Mouse (Mus musculus): ENCODE data around the gene Tcte1.

Tcte1 gene

DNA sequence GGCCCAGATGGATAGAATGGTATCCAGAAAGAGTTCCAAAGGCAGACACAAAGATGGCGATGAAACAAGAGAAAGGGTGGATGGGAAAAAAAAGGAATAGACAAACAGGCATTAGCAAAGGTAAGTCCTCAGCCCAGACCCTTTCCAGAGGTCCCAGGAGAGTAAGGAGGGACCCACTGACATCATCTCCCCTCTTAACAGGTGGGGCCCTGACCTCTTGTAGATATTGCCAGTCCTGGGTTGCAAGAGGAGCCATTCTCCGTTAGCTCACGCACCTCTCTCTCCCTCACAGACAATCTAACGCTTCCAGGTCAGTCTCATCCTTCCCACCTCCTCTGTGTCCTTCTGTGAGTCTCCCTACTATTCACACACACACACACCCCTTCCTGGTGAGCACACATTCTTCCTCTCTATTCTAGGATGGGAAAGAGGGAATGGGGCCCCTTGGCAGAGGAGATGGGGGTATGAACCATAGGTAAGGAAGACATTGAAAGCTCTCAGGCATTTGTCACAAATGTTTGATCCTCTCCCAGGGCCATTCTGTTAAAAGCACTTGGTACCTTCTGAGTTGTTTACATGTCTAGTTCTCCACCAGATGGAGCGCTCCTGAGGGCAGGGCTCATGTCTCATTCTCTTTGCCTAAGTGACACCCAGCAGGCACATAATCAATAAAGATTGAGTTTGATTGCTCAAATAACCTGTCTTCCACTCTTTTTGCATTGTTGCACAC lies 24.4 kb downstream of the Tcte1 start:
- 57% methylated on average over 5 of the region's 5 CpGs for WGBS

GRCm38 (mm10) chr17:45548541-45549512 lies 25.6 kb downstream of the Tcte1 start:
- WGBS: 3% methylated on average over 66 of the region's 68 CpGs

DNA sequence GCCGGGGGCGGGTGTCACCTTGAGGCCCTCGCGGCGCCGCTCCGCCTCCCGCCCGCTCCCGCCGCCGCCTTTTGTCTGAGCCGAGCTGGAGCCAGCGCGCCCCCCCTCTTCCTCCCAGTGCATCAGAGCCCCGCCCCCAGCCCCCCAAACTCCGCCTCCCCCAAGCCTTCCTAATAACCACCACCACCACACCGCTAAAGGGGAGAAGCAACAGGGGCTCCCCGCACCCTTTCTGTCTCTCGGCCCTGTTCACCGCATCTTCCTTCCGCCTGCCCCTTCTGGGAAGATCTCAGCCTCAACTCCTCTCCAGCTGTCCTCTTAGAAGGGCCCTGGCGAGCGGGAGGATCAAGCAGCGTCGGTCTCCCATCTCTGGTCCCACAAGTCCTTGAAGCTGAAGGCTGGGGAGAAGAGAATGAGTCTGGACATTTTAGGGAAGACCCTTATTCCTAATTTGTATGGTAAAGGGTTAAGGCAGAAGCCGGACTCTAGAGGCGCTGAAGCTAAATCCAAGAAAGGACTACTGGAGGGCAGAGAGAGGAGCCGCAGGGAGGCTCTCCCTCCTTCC lies 26.5 kb downstream of the Tcte1 start, which contains the start of gene Tmem151b:
Gene Tmem151b, minus strand, starts transcription at position 61 of the 565 bp plus-strand sequence.
- WGBS: under 1% methylated on average over 15 of the region's 29 CpGs

DNA sequence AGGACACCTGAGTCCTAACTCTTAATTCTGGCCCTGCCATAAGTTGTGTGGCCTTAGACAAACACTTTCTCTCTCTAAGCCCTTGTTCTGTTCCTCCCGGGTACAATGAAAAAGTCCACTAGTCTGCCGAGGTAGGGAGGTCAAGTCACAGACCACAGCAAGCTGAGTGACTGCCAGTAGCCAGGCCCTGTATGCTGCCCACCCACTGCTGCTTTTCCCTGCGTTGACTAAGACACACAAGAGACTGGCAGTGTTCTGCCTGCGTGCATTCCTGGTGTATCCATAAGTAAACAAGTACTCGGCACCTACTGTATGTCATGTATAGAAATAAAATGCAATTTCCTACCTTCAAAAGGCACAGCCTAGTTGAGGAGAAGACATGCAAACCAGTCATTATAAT lies 27.0 kb downstream of the Tcte1 start:
- 19% methylated on average over 5 of the region's 5 CpGs for WGBS

- WGBS: 67% methylated on average over 7 of the region's 7 CpGs
Measured at GRCm38 (mm10) chr17:45551249-45551796, 28.1 kb downstream of the Tcte1 start.

DNA sequence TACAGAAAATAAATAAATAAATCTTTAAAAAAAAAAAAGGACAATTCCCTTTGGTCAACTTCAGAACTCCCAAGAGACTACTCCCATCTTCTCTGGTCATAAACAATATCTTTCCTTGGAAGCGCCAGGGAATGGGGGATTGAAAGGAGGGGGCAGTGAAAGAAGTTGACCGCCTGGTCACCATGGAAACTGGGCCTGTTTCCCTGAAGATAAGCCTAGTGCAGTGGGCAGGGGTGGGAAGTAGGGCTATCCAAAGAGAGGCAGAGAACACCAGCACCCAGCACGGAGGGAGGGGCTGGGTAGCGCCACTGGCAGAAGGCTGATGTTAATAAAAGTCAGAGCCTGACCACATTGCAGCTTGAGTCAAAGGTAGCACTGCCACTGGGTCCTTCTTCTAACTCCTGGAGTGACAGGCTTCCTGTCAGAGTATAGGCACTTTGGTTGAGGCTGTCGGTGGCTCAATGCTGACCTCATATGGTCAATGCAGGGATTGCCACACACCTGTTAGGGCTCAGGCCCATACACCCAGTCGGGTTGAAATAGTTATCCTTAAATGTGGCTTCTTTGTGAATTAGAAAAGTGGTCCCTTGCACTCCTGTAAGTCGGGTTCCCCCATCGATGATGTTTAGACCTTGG lies 28.7 kb downstream of the Tcte1 start:
- 3% methylated on average over 8 of the region's 8 CpGs for WGBS

DNA sequence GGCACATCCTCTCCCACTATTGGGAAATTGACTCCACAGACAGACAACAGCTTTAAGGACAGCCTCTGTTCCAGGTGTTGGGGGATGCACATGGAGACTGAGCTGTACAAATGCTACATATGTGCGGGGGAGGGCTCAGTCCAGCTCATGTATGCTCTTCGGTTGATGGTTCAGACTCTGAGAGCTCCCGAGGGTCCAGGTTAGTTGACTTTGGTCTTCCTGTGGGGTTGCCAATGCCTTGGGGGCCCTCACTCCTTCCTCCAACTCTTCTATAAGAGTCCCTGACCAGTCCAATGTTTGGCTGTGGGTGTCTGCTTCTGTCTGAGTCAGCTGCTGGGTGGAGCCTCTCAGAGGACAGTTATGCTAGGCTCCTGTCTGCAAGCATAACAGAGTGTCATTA lies 29.8 kb downstream of the Tcte1 start:
- WGBS: 72% methylated on average over 3 of the region's 3 CpGs

DNA sequence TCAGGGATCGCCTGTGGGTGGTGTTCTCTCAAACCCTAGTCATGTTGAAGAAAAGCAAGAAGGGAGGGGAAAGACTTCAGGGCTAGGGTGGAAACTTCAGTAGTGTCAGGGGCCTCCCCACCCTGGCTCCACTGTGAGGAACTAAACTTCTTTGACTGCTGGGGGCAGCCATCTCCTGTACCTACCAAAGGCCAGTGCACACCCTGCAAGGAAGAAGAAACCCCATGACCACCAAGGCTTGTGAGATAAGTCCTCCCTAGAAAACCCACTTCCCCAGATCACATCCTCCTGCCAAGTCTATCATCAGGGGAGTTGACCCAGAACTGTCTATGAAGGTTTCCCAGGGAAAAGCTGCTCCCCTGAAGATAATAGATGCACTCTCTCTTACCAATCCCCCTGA lies 31.2 kb downstream of the Tcte1 start:
- 59% methylated on average over 1 of the region's 1 CpGs for WGBS

- WGBS: under 1% methylated on average over 45 of the region's 45 CpGs
Measured at GRCm38 (mm10) chr17:45555452-45556106, 32.3 kb downstream of the Tcte1 start, which contains the start of gene Nfkbie. TSS of gene Nfkbie (plus strand) at chr17:45555703.

DNA sequence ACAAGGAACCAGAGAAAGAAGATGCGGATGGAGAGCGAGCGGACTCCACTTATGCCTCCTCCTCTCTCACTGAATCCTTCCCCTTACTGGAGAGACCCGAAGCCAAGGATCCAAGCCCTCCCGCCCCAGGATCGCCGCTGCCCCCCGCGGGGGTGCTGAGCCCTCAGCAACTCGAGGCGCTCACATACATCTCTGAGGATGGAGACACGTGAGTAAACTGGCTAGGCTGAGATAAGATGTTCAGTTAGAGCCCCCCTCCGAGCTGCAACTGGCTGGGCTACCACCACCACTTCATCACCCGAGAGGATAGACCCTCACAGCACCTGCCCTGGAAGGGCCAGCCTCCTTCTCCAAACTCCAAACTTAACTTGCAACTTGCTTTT lies 32.9 kb downstream of the Tcte1 start:
- WGBS: 4% methylated on average over 14 of the region's 14 CpGs

DNA sequence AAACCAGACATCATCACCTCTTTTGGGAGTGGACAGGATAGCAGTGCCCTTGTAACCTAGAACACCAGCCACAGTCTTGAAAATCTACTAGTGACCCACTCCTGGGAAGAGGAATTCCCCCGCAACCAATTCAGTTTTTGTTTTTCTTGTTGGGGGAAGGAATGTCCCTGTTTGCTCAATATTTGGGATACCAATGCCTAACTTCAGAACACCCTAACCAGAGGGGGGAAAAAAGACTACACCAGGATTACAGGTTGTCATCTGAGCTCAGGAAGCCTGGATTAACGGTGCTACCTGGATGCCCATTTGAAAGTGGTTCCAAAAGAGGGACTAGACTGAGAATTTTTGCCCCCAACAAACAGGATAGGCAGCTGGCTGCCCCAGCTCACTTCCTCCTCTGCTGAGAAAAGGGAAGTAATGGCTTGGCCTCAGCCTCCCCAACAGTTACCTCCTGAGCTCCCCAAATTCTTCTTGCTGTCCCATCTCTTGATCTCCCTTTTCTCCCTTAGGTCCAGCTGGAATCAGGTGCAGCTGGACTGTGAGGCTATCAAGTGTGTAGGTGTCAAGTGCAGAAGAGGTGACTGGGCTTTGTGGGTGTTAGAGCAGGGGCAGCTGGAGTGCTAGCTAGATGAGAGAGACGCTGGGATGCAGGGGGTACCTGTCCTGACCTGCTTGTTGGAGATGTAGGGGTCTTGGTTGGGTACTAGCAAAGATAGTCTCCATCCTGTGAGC lies 33.4 kb downstream of the Tcte1 start:
- 77% methylated on average over 3 of the region's 3 CpGs for WGBS

GRCm38 (mm10) chr17:45557246-45557824 lies 34.1 kb downstream of the Tcte1 start:
- 79% methylated on average over 7 of the region's 7 CpGs for WGBS

DNA sequence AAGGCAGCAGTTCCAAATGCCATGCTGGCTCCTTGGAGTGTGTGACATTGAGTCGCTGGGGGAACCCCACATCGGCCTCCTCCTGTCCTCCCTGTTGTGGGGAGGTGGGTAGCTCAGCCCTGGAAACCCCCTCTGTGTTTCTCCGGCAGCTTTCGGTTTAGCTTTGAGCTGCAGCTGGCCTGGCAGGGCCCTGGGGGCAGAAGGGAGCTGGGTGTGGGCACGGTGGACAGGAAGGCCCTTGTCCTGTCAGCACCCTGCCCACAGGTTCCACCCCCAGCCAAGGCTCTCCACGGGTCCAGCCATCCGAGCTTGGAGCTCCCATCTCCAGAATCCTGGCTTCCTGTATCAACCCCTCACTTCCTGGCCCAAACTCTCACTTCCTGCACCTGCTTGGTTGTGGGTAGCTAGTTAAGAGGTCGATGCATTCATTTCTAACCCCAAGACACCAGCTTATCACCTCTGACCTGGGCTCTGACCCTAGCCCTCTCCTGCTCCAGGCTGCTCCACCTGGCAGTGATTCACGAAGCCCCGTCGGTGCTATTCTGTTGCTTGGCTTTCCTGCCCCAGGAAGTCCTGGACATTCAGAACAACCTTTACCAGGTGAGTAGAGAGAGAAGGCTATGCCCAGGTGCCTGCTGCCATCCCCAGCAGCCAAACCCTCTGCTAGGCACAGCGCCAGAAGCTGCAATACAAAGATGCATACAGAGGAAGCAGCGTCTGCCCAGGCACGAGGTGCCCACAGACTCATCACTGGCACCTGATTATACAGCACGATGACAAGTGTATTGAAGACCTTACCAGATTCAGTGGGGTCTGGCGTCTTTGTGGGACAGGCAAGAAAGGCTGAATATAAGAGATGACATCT lies 35.0 kb downstream of the Tcte1 start:
- WGBS: 63% methylated on average over 16 of the region's 16 CpGs

GRCm38 (mm10) chr17:45559732-45560525 lies 36.7 kb downstream of the Tcte1 start:
- 95% methylated on average over 15 of the region's 15 CpGs for WGBS

GRCm38 (mm10) chr17:45563216-45563615 lies 40.0 kb downstream of the Tcte1 start:
- 77% methylated on average over 12 of the region's 12 CpGs for WGBS

GRCm38 (mm10) chr17:45563655-45564530 lies 40.7 kb downstream of the Tcte1 start, which contains the start of gene Slc35b2:
TSS of gene Slc35b2 (plus strand) at chr17:45563874.
- 2% methylated on average over 59 of the region's 61 CpGs for WGBS

GRCm38 (mm10) chr17:45564531-45565084 lies 41.4 kb downstream of the Tcte1 start:
- 11% methylated on average over 18 of the region's 18 CpGs for WGBS
